Mouse (Mus musculus): ENCODE data around the gene Ubald2. TPM values are rescaled to one million over a fixed set of nuclear protein-coding genes. Genes with fewer than 3 reads are reported as not detected.

Ubald2 gene
- total and polyA plus RNA-seq, 2 experiments = 16.6 to 45.7 TPM

GRCm38 (mm10) chr11:116470249-116470648 lies 36.4 kb downstream of the Ubald2 start:
- H3K36me3 ChIP-seq (ENCODE audit: control insufficient read depth, insufficient read depth, low read length) = peaks cover 28% of the 10 kb centered on the region
- TF ChIP-seq POLR2A (IDR thresholded peaks at IDR 0.05; ENCODE audit: extremely low read depth, insufficient read depth, low read length) = no peak
- TF ChIP-seq CTCF (IDR thresholded peaks at IDR 0.05; ENCODE audit: low read depth, low read length) = no peak
- H3K4me1 ChIP-seq (ENCODE audit: control insufficient read depth, insufficient read depth, low read length) = peaks cover 4% of the 10 kb centered on the region
- H3K27ac ChIP-seq (replicated peaks; ENCODE audit: insufficient read depth, low read depth, low read length) = no peak overlapping the region
- WGBS = 39% methylated on average over 3 of the region's 3 CpGs
- no peaks in the 10 kb centered on the region for H3K79me2 ChIP-seq (ENCODE audit: control insufficient read depth, insufficient read depth, low read length)
- H3K4me3 ChIP-seq (ENCODE audit: insufficient read depth, low read depth, low read length) = no peak overlapping the region
- peak; percentile 76 for DNase-seq (ENCODE audit: extremely low read depth, low read depth, low spot score)
- no peaks in the 10 kb centered on the region for H3K27me3 ChIP-seq (ENCODE audit: control insufficient read depth, insufficient read depth, low read length)
- H3K9ac ChIP-seq (ENCODE audit: low read depth, low read length) = no peak overlapping the region

GRCm38 (mm10) chr11:116470896-116471295 lies 37.0 kb downstream of the Ubald2 start:
- Histone ChIP-seq H3K4me1 (ENCODE audit: control insufficient read depth, insufficient read depth, low read length) (peaks cover 9% of the 10 kb centered on the region), H3K79me2 (ENCODE audit: control insufficient read depth, insufficient read depth, low read length) (no peaks in the 10 kb centered on the region; the same call in 1 of the 2 replicates), H3K4me3 (ENCODE audit: insufficient read depth, low read depth, low read length) (no peak overlapping the region), H3K36me3 (ENCODE audit: control insufficient read depth, insufficient read depth, low read length) (peaks cover 35% of the 10 kb centered on the region), H3K27ac (replicated peaks; ENCODE audit: insufficient read depth, low read depth, low read length) (no peak overlapping the region), H3K9ac (ENCODE audit: low read depth, low read length) (no peak overlapping the region), H3K27me3 (ENCODE audit: control insufficient read depth, insufficient read depth, low read length) (no peaks in the 10 kb centered on the region)
- no peak for DNase-seq (ENCODE audit: extremely low read depth, low read depth, low spot score)
- 62% methylated on average over 4 of the region's 4 CpGs for WGBS
- TF ChIP-seq POLR2A (IDR thresholded peaks at IDR 0.05; ENCODE audit: extremely low read depth, insufficient read depth, low read length) = no peak
- no peak for TF ChIP-seq CTCF (IDR thresholded peaks at IDR 0.05; ENCODE audit: low read depth, low read length)

- TF ChIP-seq POLR2A (IDR thresholded peaks at IDR 0.05; ENCODE audit: extremely low read depth, insufficient read depth, low read length) (no peak), CTCF (IDR thresholded peaks at IDR 0.05; ENCODE audit: low read depth, low read length) (no peak)
- H3K4me1 ChIP-seq (ENCODE audit: control insufficient read depth, insufficient read depth, low read length) = peaks cover 20% of the 10 kb centered on the region
- no peak overlapping the region for H3K27ac ChIP-seq (replicated peaks; ENCODE audit: insufficient read depth, low read depth, low read length)
- H3K27me3 ChIP-seq (ENCODE audit: control insufficient read depth, insufficient read depth, low read length) = no peaks in the 10 kb centered on the region
- no peaks in the 10 kb centered on the region; the same call in 1 of the 2 replicates for H3K79me2 ChIP-seq (ENCODE audit: control insufficient read depth, insufficient read depth, low read length)
- WGBS = 59% methylated on average over 4 of the region's 4 CpGs
- H3K36me3 ChIP-seq (ENCODE audit: control insufficient read depth, insufficient read depth, low read length) = peaks cover 36% of the 10 kb centered on the region
- no peak overlapping the region for H3K9ac ChIP-seq (ENCODE audit: low read depth, low read length)
- H3K4me3 ChIP-seq (ENCODE audit: insufficient read depth, low read depth, low read length) = no peak overlapping the region
- no peak for DNase-seq (ENCODE audit: extremely low read depth, low read depth, low spot score)
Measured at GRCm38 (mm10) chr11:116472275-116472674, 38.4 kb downstream of the Ubald2 start.

GRCm38 (mm10) chr11:116476041-116476440 lies 42.1 kb downstream of the Ubald2 start:
- Histone ChIP-seq H3K79me2 (ENCODE audit: control insufficient read depth, insufficient read depth, low read length) (peaks cover 1% of the 10 kb centered on the region; the same call in 1 of the 2 replicates), H3K4me3 (ENCODE audit: insufficient read depth, low read depth, low read length) (no peak overlapping the region), H3K27me3 (ENCODE audit: control insufficient read depth, insufficient read depth, low read length) (no peaks in the 10 kb centered on the region), H3K27ac (replicated peaks; ENCODE audit: insufficient read depth, low read depth, low read length) (peak overlapping the region; percentile 81), H3K36me3 (ENCODE audit: control insufficient read depth, insufficient read depth, low read length) (peaks cover 61% of the 10 kb centered on the region), H3K9ac (ENCODE audit: low read depth, low read length) (no peak overlapping the region), H3K4me1 (ENCODE audit: control insufficient read depth, insufficient read depth, low read length) (peaks cover 31% of the 10 kb centered on the region)
- DNase-seq (ENCODE audit: extremely low read depth, low read depth, low spot score) = peak; percentile 90
- no peak for TF ChIP-seq CTCF (IDR thresholded peaks at IDR 0.05; ENCODE audit: low read depth, low read length)
- TF ChIP-seq POLR2A (IDR thresholded peaks at IDR 0.05; ENCODE audit: extremely low read depth, insufficient read depth, low read length) = no peak
- 49% methylated on average over 10 of the region's 10 CpGs for WGBS

GRCm38 (mm10) chr11:116476696-116477095 lies 42.8 kb downstream of the Ubald2 start:
- no peaks in the 10 kb centered on the region for H3K27me3 ChIP-seq (ENCODE audit: control insufficient read depth, insufficient read depth, low read length)
- peaks cover 58% of the 10 kb centered on the region for H3K36me3 ChIP-seq (ENCODE audit: control insufficient read depth, insufficient read depth, low read length)
- peak overlapping the region; percentile 81 for H3K27ac ChIP-seq (replicated peaks; ENCODE audit: insufficient read depth, low read depth, low read length)
- H3K79me2 ChIP-seq (ENCODE audit: control insufficient read depth, insufficient read depth, low read length) = peaks cover 8% of the 10 kb centered on the region; the same call in 1 of the 2 replicates
- H3K4me1 ChIP-seq (ENCODE audit: control insufficient read depth, insufficient read depth, low read length) = peaks cover 33% of the 10 kb centered on the region
- DNase-seq (ENCODE audit: extremely low read depth, low read depth, low spot score) = peak; percentile 97
- TF ChIP-seq POLR2A (IDR thresholded peaks at IDR 0.05; ENCODE audit: extremely low read depth, insufficient read depth, low read length) (no peak), CTCF (IDR thresholded peaks at IDR 0.05; ENCODE audit: low read depth, low read length) (no peak)
- H3K4me3 ChIP-seq (ENCODE audit: insufficient read depth, low read depth, low read length) = no peak overlapping the region
- WGBS = 32% methylated on average over 6 of the region's 6 CpGs
- H3K9ac ChIP-seq (ENCODE audit: low read depth, low read length) = no peak overlapping the region

- peaks cover 11% of the 10 kb centered on the region; the same call in 1 of the 2 replicates for H3K79me2 ChIP-seq (ENCODE audit: control insufficient read depth, insufficient read depth, low read length)
- no peak overlapping the region for H3K9ac ChIP-seq (ENCODE audit: low read depth, low read length)
- peaks cover 58% of the 10 kb centered on the region for H3K36me3 ChIP-seq (ENCODE audit: control insufficient read depth, insufficient read depth, low read length)
- H3K4me3 ChIP-seq (ENCODE audit: insufficient read depth, low read depth, low read length) = no peak overlapping the region
- DNase-seq (ENCODE audit: extremely low read depth, low read depth, low spot score) = no peak
- TF ChIP-seq POLR2A (IDR thresholded peaks at IDR 0.05; ENCODE audit: extremely low read depth, insufficient read depth, low read length) (no peak), CTCF (IDR thresholded peaks at IDR 0.05; ENCODE audit: low read depth, low read length) (no peak)
- H3K4me1 ChIP-seq (ENCODE audit: control insufficient read depth, insufficient read depth, low read length) = peaks cover 33% of the 10 kb centered on the region
- WGBS = 61% methylated on average over 15 of the region's 15 CpGs
- H3K27me3 ChIP-seq (ENCODE audit: control insufficient read depth, insufficient read depth, low read length) = no peaks in the 10 kb centered on the region
- peak overlapping the region; percentile 81 for H3K27ac ChIP-seq (replicated peaks; ENCODE audit: insufficient read depth, low read depth, low read length)
Measured at GRCm38 (mm10) chr11:116477160-116477759, 43.4 kb downstream of the Ubald2 start.
